Mouse (Mus musculus) C2C12 (cell line): Measurements from ENCODE around the gene Slco2a1.

Source experiments
- CTCF ChIP-seq: IDR thresholded peaks from one replicate; pipeline ENCODE4 v1.5.1; 2011; ENCODE audit not compliant: control insufficient read depth, insufficient read depth, insufficient read length
- MAX ChIP-seq: IDR thresholded peaks from one replicate; pipeline ENCODE4 v1.6.1; 2011; ENCODE audit warnings: mild to moderate bottlenecking, control low read depth

- TF ChIP-seq CTCF (no peak), MAX (no peak)
These were observed 9.4 kb upstream of the Slco2a1 start for GRCm38 (mm10) chr9:102979011-102979700.
